Comparison of ENCODE assay signal across 11 mouse cellular contexts in the genomic region with DNA sequence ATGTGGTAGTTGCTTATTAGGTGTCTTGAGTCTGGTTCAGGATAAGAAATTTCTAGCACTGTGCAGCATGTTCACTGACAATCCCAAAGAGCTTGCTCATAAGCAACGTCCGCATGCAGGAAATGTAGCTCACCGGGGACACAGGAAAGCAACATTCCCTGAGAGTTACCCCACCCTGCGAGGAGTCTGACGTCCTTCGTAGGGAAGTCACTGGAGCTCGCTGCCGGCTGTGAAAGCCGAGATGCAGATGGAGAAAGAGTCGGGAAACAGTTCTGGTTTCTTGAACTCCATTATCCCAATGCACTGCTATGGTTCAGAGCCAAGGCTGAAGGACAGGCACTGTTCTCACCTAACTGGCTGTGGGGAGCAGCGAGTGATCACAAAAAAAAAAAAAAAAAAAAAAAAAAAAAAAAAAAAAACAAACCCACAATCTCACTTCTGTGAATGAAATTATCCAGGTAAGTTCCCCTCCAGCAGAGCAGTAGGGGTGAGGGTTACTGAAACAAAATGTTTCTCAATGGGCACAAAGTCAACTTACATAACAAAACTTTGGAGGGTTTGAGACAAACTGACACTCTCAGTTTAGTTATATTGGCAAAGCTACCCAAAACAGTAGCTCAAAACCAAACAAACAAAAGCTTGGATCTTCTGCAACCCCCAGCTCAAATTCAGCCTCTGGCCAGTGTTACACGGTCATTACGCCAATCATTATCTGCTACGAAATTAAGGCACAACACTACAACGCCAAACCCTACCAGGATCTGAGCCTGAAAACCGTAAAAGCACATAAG. TPM values are rescaled to one million over a fixed set of nuclear protein-coding genes. Genes with fewer than 3 reads are reported as not detected.
DNase-seq lines count a peak whose midpoint lies in the region; ATAC-seq and TF ChIP-seq lines count a peak whose summit lies in the region.
"Had no signal": no experiment of that assay in that cellular context is flagged by ENCODE, and none has a peak within 500 bp of the region (broad histone marks: within the 10 kb centered on the region; RNA-seq: fewer than 3 reads in every experiment).

No protein-coding gene starts in this region.

- no peak for TF ChIP-seq CTCF in gastrocnemius, adult 2 months (IDR thresholded peaks at IDR 0.05)

- peaks cover 2% of the 10 kb centered on the region; the same call in 1 of the 2 replicates for H3K4me1 ChIP-seq in embryonic facial prominence, embryonic 11.5 days (ENCODE audit: control insufficient read depth, insufficient read depth, low read length)

- intact Hi-C loops in gastrocnemius, adult 2 months (cut with DNase I), result no loop called here
- intact Hi-C loops in heart, postnatal 14 days (cut with DNase I), result no loop called here

- no peaks in the 10 kb centered on the region for H3K36me3 ChIP-seq in embryonic facial prominence, embryonic 11.5 days (replicated peaks; ENCODE audit: control insufficient read depth, insufficient read depth, low read depth, low read length)
- H3K36me3 ChIP-seq: embryonic facial prominence, embryonic 12.5 days had no signal

- H3K4me3 ChIP-seq in gastrocnemius, adult 2 months, result peak overlapping the region; percentile 31
- H3K4me3 ChIP-seq in embryonic facial prominence, embryonic 11.5 days (ENCODE audit: low read depth, low read length), result no peak overlapping the region
- H3K4me3 ChIP-seq: embryonic facial prominence, embryonic 12.5 days had no signal

- DNase-seq in gastrocnemius, adult 2 months, result peak; percentile 71
- no peak for DNase-seq in gastrocnemius, postnatal 10 days
- peak; percentile 21 for DNase-seq in embryonic facial prominence, embryonic 11.5 days (ENCODE audit: low spot score)
- peak; percentile 40 to 47 for DNase-seq in heart, postnatal 14 days
- peak; percentile 48 to 55 for DNase-seq in kidney, postnatal 4 days
- DNase-seq in frontal cortex, postnatal 10 days (ENCODE audit: low spot score in 2 of 2), result no peak
- no peak for DNase-seq in c-Kit-positive CD71-positive TER-119-positive erythroid progenitor cells, embryonic 14.5 days (ENCODE audit: low spot score)
- no peak for DNase-seq in B cell, adult 2 months
- DNase-seq: thymus, adult 2 months had no signal

- H3K27ac ChIP-seq in gastrocnemius, adult 2 months, result peak overlapping the region; percentile 92
- no peak overlapping the region for H3K27ac ChIP-seq in embryonic facial prominence, embryonic 11.5 days (replicated peaks; ENCODE audit: low read depth, low read length)
- H3K27ac ChIP-seq: embryonic facial prominence, embryonic 12.5 days; macrophage had no signal

- WGBS in embryonic facial prominence, embryonic 11.5 days, result 54% methylated on average over 16 of the region's 16 CpGs

- H3K9ac ChIP-seq in embryonic facial prominence, embryonic 11.5 days (replicated peaks; ENCODE audit: low read length), result no peak overlapping the region
- H3K9ac ChIP-seq: embryonic facial prominence, embryonic 12.5 days had no signal

- H3K4me2 ChIP-seq in embryonic facial prominence, embryonic 11.5 days (ENCODE audit: low read depth, low read length), result no peak overlapping the region
- H3K4me2 ChIP-seq: embryonic facial prominence, embryonic 12.5 days had no signal

- no peaks in the 10 kb centered on the region for H3K9me3 ChIP-seq in embryonic facial prominence, embryonic 11.5 days (replicated peaks; ENCODE audit: control insufficient read depth, low read length)
- H3K9me3 ChIP-seq: embryonic facial prominence, embryonic 12.5 days had no signal

- no peaks in the 10 kb centered on the region for H3K27me3 ChIP-seq in embryonic facial prominence, embryonic 11.5 days (ENCODE audit: control insufficient read depth, insufficient read depth, low read length)
- H3K27me3 ChIP-seq: embryonic facial prominence, embryonic 12.5 days had no signal

- ATAC-seq in embryonic facial prominence, embryonic 11.5 days (replicated peaks; ENCODE audit: insufficient number of reproducible peaks, low FRiP score, low TSS enrichment, low read depth), result no peak

RNA-seq across cellular contexts. Expression of a gene that starts 15.5 kb away (rescaled TPM):
- 10 to 100 TPM; 53.8 to 62.8 TPM for total RNA-seq in gastrocnemius, adult 2 months (2021)
- 10 to 100 TPM; 51.0 to 52.7 TPM for total RNA-seq in gastrocnemius, postnatal 10 days (2021)
- polyA plus RNA-seq in embryonic facial prominence, embryonic 11.5 days (2014; fragmentation: Nextera tagmentation; extraction: Ambion mirVana), result 12.2 and 15.3 TPM in 2 replicates
- total RNA-seq in heart, postnatal 14 days (2021), result 10 to 100 TPM; 75.1 to 77.5 TPM

Comparison
In these comparisons a context has a peak if more than half of its experiments do, and no peak if none do; other contexts are left out.
1. DNase-seq: peak in gastrocnemius, adult 2 months (single experiment), embryonic facial prominence, embryonic 11.5 days (single experiment), heart, postnatal 14 days (2 of 2) and kidney, postnatal 4 days (2 of 2); none in gastrocnemius, postnatal 10 days (single experiment), frontal cortex, postnatal 10 days (0 of 2), c-Kit-positive CD71-positive TER-119-positive erythroid progenitor cells, embryonic 14.5 days (single experiment) and B cell, adult 2 months (0 of 2).